Mouse (Mus musculus): ENCODE data around the gene 1700013G24Rik.

1700013G24Rik gene

GRCm38 (mm10) chr4:137476065-137476760, 23.1 kb downstream of the 1700013G24Rik start:
- DNase-seq (ENCODE audit: low spot score in 2 of 2): no peak

- DNase-seq (ENCODE audit: low spot score in 2 of 2): no peak
Observed at GRCm38 (mm10) chr4:137476761-137477237, 23.7 kb downstream of the 1700013G24Rik start.

GRCm38 (mm10) chr4:137477611-137478010, 24.5 kb downstream of the 1700013G24Rik start:
- DNase-seq (ENCODE audit: low spot score in 2 of 2): no peak

- DNase-seq (ENCODE audit: low spot score in 2 of 2): no peak
Observed at GRCm38 (mm10) chr4:137478306-137478705, 25.2 kb downstream of the 1700013G24Rik start.

- no peak for DNase-seq (ENCODE audit: low spot score in 2 of 2)
Observed at GRCm38 (mm10) chr4:137479757-137480156, 26.7 kb downstream of the 1700013G24Rik start.

GRCm38 (mm10) chr4:137480191-137480992, 27.3 kb downstream of the 1700013G24Rik start:
- DNase-seq (ENCODE audit: low spot score in 2 of 2): no peak

- no peak for DNase-seq (ENCODE audit: low spot score in 2 of 2)
Observed at GRCm38 (mm10) chr4:137480993-137481340, 27.9 kb downstream of the 1700013G24Rik start.

- no peak for DNase-seq (ENCODE audit: low spot score in 2 of 2)
Observed at GRCm38 (mm10) chr4:137481381-137482030, 28.4 kb downstream of the 1700013G24Rik start.

- DNase-seq (ENCODE audit: low spot score in 2 of 2): no peak
Observed at GRCm38 (mm10) chr4:137483871-137484270, 30.8 kb downstream of the 1700013G24Rik start.

GRCm38 (mm10) chr4:137484586-137484985, 31.5 kb downstream of the 1700013G24Rik start:
- no peak for DNase-seq (ENCODE audit: low spot score in 2 of 2)

- DNase-seq (ENCODE audit: low spot score in 2 of 2): no peak
Observed at GRCm38 (mm10) chr4:137485258-137485960, 32.3 kb downstream of the 1700013G24Rik start.

GRCm38 (mm10) chr4:137486081-137487014, 33.3 kb downstream of the 1700013G24Rik start:
- no peak for DNase-seq (ENCODE audit: low spot score in 2 of 2)

- DNase-seq (ENCODE audit: low spot score in 2 of 2): no peak
Observed at GRCm38 (mm10) chr4:137487286-137488000, 34.4 kb downstream of the 1700013G24Rik start.

- no peak for DNase-seq (ENCODE audit: low spot score in 2 of 2)
Observed at GRCm38 (mm10) chr4:137488038-137488437, 35.0 kb downstream of the 1700013G24Rik start.

GRCm38 (mm10) chr4:137488571-137489303, 35.7 kb downstream of the 1700013G24Rik start:
- no peak for DNase-seq (ENCODE audit: low spot score in 2 of 2)

- DNase-seq (ENCODE audit: low spot score in 2 of 2): no peak
Observed at GRCm38 (mm10) chr4:137489996-137490395, 36.9 kb downstream of the 1700013G24Rik start.

GRCm38 (mm10) chr4:137492563-137492962, 39.5 kb downstream of the 1700013G24Rik start:
- DNase-seq (ENCODE audit: low spot score in 2 of 2): no peak

- no peak for DNase-seq (ENCODE audit: low spot score in 2 of 2)
Observed at GRCm38 (mm10) chr4:137493187-137493586, 40.1 kb downstream of the 1700013G24Rik start.
